Mouse (Mus musculus) CD8-positive naive resting alpha-beta T cell, adult 2 months (primary cell): Measurements from ENCODE around the gene Filip1.
A peak's percentile ranks its signal among the peaks of the same experiment; 100 is the strongest.
"Not testable (repeated sequence)": the region's sequence is repeated elsewhere in the genome, so short reads cannot be mapped to it uniquely, and the experiment has no call there.

Source experiments
- DNase-seq, 2 experiments: peaks; one replicate each; pipeline ENCODE4 v3.0.0; 2022; ENCODE audit warnings: low read depth in 2 of 2, low spot score in 2 of 2

Filip1 gene

GRCm38 (mm10) chr9:80012751-80013150 is at the start of gene Filip1:
Gene Filip1, minus strand, starts transcription at chr9:80012851.
- no peak for DNase-seq

DNA sequence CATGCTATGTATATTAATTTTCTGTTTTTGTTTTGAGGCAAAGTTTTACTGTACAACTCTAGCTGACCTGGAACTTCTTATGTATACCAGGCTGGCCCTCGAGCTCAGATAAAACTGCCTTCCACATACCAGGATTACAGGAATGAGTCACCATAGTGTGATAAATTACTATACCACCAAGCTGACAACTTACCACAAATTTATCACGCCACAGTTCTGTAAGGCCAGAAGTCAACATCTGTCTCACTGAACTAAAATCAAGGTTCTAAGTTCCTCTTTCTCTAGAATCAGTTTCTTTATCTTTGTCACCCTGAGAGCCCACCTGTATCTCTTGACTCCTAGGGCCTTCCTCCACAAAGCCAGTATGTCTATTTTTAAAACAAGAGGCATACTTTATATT is 45.0 kb upstream of the Filip1 start:
- no peak for DNase-seq

DNA sequence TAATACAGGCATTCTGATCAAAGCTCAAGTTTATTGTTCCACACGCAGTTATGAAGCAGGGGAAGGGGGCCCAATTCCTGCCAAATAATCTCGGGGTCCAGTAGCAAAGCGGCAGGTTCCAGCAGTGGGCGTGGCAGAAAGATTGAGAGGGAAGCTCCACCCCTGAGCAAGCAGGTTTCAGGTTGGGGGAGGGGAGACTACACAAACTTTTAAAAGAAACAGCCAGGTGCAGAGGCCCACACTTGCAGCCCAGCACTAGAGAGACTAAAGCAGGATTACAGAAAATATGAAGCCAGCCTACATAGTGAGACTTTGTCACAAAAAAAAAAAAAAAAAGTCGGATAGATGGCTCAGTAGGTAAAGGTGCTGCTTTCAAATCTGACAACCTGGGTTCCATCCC is 40.3 kb upstream of the Filip1 start:
- no peak for DNase-seq

DNA sequence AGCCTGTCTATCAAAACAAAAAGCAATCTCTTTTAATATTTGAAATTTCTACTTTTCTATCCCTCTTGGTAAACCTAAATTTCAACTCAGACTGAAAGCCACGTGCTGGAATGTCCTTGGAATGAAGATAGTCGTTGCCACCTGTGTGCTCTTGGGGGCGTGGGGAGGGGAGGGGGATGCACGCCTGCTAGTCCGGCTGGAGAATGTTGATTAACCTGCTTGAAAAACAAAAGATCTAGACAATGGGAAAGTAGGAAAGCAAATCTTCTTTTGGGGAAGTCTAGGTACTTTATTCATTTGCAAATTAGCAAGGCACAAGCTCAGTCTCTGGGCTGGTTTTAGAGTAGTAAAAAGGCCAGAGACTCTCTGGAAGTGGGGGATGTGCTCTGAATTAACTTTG is 36.6 kb upstream of the Filip1 start:
- DNase-seq: not testable (repeated sequence)

- not testable (repeated sequence) for DNase-seq
These were observed 31.6 kb upstream of the Filip1 start for GRCm38 (mm10) chr9:80044301-80044700.

DNA sequence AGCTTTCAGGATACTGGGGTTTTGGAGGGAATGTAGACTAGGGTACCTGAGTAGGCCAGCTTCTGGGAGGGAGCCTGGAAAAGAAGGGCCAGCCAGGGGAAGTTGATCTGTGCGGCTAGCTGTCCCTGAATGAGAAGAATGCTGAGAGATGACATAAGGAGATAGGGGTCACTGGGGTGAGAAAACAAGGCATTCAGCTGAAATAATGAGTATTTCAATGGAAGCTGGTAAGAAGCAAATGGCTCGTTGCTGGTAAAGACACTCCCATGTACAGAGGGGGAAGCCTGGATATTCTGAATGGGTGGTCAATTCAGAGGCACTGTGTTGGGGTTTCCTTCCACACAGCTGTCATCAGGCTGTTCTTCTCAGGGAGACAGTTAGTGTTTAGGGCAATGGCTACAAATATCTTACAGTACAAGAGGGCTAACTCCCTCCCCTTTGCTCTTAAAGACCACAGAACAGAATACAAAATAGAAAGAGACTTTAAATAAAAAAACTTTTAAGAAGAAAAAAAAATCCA is 26.7 kb upstream of the Filip1 start:
- DNase-seq: no peak

GRCm38 (mm10) chr9:80037997-80038383 is 25.3 kb upstream of the Filip1 start:
- no peak for DNase-seq

GRCm38 (mm10) chr9:80037262-80037996 is 24.8 kb upstream of the Filip1 start:
- no peak for DNase-seq

DNA sequence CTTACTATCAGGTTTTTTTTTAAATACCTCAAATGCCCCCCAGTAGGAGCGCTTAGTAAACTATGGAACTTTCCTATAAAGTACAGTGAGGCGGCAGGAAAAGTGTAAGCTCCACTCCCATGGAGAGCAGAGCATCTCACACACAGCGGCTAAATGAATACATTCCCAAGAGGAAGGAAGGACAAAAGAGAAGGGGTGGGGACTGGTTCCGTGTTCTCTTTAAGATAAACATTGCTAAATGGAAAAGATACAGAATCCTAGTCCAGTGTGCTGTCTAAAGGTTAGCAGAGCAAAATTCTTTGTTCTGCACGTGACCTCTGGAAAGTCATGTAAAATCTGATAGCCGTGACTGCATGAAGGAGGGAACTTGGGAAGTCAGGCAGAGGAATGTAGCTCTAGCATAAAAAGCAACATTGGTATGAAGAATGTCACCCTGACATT is 13.9 kb upstream of the Filip1 start:
- no peak for DNase-seq

GRCm38 (mm10) chr9:80026017-80026416 is 13.4 kb upstream of the Filip1 start:
- DNase-seq: peak; percentile 42 to 66

GRCm38 (mm10) chr9:80025347-80025746 is 12.7 kb upstream of the Filip1 start:
- not testable (repeated sequence) for DNase-seq

DNA sequence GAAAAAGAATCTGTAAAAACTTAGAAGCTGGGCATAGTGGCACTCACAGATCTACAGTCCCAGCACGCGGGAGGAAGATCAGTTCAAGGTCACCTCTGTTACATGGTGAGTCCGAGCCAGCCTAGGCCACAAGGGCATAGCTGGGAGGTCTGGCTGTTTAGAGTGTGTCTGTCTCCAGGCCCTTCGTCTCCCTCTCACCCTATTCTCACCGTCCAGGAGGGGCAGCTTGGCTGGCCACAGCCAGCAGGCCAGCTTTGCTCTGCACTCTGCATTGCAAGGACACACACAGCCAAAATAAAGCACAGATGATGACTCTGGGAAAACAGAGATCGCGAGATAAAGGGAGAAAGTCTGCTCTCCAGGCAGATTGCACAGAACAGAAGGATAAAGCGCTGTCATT is 10.2 kb upstream of the Filip1 start:
- DNase-seq: no peak

GRCm38 (mm10) chr9:80021648-80022047 is 9.0 kb upstream of the Filip1 start:
- DNase-seq: no peak

- no peak for DNase-seq
These were observed 7.8 kb upstream of the Filip1 start for GRCm38 (mm10) chr9:80020429-80020828.

- no peak for DNase-seq
These were observed 635 bp downstream of the Filip1 start for GRCm38 (mm10) chr9:80012016-80012415.

DNA sequence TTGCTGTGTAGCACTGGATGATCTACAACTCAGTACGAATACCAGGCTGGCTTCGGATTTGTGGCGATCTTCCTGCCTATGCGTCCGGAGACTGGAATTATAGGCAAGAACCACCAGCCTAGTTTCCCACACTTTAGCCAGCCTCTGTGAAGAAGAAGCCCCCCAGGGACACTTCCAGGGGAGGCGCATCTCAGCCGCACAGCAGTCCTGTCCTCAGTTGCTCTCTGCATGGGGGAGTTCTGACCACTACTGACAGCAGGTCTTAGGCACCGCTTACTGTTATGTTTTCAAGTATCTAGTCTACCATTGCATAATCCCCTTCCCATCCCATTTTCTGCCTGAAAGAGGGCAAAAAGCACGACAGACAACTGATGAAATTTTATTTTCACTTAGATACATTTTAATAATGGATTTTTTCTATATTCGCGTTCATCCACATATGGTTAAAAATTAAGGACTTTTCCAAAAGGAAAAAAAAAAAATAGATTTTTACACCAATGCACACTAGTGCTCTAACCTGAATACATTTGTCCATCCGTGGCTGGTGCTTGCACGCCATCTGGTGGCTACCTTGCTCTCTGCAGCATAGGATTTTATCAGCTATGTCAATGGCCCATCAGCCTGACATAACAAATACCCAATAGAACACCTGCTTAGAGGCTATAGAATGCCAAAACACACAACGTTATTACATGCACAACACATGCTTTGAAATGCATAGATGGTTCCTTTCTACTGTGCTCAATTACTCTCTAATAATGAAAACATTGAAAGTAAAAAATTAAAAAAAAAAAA is 10.1 kb downstream of the Filip1 start:
- DNase-seq: peak; percentile 62 to 75

DNA sequence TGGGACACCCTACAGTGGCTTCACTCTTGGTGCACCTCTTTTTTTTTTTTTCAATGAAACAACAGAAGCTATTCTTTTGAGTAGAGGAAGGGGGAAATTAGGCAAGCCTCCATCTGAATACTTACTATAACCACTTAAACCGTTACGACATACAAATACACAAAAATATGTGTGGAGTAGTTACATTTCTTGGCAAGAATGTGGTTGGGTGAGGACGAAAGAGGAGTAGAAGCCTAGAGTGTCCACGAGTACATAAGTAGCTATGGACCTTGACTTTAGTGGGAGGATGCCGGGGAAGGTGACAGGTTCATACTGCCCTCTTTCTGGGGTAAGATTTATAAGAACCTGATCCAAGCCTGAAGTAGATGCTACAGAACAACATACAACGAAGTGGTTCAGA is 15.4 kb downstream of the Filip1 start:
- DNase-seq: no peak

GRCm38 (mm10) chr9:79994296-79994695 is 18.4 kb downstream of the Filip1 start:
- DNase-seq: no peak

GRCm38 (mm10) chr9:79993066-79993465 is 19.6 kb downstream of the Filip1 start:
- DNase-seq: no peak

DNA sequence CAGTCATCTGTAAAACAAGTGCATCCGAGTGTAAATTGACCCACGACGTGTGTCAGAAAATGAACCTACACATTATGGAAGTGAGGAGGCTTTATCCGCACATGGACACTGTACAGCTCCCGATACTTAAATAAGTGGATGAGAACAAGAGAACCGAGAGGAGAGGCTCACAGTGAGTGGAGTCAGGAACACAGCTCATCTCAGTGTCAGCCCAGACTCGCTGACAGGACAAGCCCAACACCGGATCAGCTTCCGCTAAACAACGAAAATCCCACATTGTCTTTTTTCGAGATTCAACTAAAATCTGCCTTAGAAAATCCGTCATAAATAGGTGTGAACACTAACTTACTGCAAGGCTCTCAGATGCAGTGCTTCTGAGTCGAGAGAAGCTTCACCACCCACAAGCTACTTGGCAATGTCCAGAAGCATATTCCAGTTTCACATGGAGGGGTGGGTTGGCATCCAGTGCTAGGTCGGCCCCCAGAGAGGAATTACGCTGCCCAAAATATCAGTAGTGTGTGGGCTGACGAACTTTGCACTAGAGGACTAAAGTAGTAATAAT is 22.1 kb downstream of the Filip1 start:
- DNase-seq: no peak

DNA sequence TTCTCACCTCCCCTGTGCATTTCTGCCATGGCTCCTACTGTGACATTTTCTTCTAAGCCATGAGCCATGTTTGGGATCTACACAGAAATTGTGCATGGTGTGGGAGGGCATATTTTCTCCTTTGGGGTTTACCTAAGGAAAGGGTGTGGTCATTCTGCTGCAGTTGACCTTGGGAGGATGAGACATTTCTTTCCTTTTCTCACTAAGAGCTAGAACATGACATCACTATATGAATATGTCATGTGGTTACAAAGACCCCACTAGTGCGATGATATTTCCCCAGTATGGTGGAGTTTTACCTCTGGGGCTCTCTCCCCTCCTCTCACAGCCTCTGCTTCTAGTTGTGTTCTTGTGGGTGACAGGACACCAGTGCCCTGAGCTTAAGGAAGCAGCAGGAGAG is 22.9 kb downstream of the Filip1 start:
- no peak for DNase-seq

- no peak for DNase-seq
These were observed 23.6 kb downstream of the Filip1 start for GRCm38 (mm10) chr9:79989061-79989460.
